Mouse (Mus musculus) heart, embryonic 13.5 days (tissue): ENCODE measurements around the gene Itpk1. TPM values are rescaled to one million over a fixed set of nuclear protein-coding genes. Genes with fewer than 3 reads are reported as not detected.
"Not testable (repeated sequence)": the region's sequence is repeated elsewhere in the genome, so short reads cannot be mapped to it uniquely, and the experiment has no call there.

Experiments
- ATAC-seq: fragments of 200-750 bp; cut with Nextera tagmentation; 2 replicates; pipeline ENCODE4 v1.8.0; 2017; ENCODE audit warnings: moderate TSS enrichment; ENCODE audit not compliant: insufficient number of reproducible peaks, low FRiP score, low TSS enrichment; ENCODE audit errors: extremely low read depth
- H3K27ac ChIP-seq: fragments of 300-500 bp; sonication (generic); replicated peaks from 2 replicates; pipeline ENCODE4 v1.5.1; 2015; ENCODE audit warnings: moderate library complexity, mild to moderate bottlenecking, inconsistent platforms
- H3K27me3 ChIP-seq: fragments of 300-500 bp; sonication (generic); replicated peaks from 2 replicates; pipeline ENCODE4 v1.6.1; 2015; ENCODE audit warnings: mild to moderate bottlenecking, inconsistent platforms
- H3K36me3 ChIP-seq: fragments of 300-500 bp; sonication (generic); 2 replicates; pipeline ENCODE4 v1.6.1; 2015; ENCODE audit warnings: mild to moderate bottlenecking, inconsistent platforms
- H3K4me1 ChIP-seq: fragments of 300-500 bp; sonication (generic); 2 replicates; pipeline ENCODE4 v1.6.1; 2015; ENCODE audit warnings: inconsistent platforms
- H3K4me2 ChIP-seq: fragments of 300-500 bp; sonication (generic); 2 replicates; pipeline ENCODE4 v1.6.1; 2015; ENCODE audit warnings: inconsistent platforms, mild to moderate bottlenecking, moderate library complexity
- H3K4me3 ChIP-seq: fragments of 300-500 bp; sonication (generic); 2 replicates; pipeline ENCODE4 v1.5.1; 2015; ENCODE audit warnings: moderate library complexity, mild to moderate bottlenecking, inconsistent platforms
- H3K9ac ChIP-seq: fragments of 300-500 bp; sonication (generic); 2 replicates; pipeline ENCODE4 v1.6.1; 2015; ENCODE audit warnings: inconsistent platforms, mild to moderate bottlenecking, moderate library complexity
- H3K9me3 ChIP-seq: fragments of 300-500 bp; sonication (generic); 2 replicates; pipeline ENCODE4 v1.6.1; 2016; ENCODE audit warnings: inconsistent platforms
- WGBS: fragments of 180-500 bp; shearing (Covaris S2); methylation state at CpG from one replicate; pipeline ENCODE4 v1.1.7; 2015; ENCODE audit warnings: mixed read lengths; 5-methylcytosine and 5-hydroxymethylcytosine counted together
- polyA plus RNA-seq: library from polyadenylated mRNA; unstranded; fragments of >200 nt; fragmentation: Nextera tagmentation; extraction: Ambion mirVana; gene quantifications from 2 replicates; pipeline ENCODE4 v1.2.1, GENCODE M21; 2015

The Itpk1 gene
- polyA plus RNA-seq, 1 experiment from 2014 or later, result 4.3 TPM

DNA sequence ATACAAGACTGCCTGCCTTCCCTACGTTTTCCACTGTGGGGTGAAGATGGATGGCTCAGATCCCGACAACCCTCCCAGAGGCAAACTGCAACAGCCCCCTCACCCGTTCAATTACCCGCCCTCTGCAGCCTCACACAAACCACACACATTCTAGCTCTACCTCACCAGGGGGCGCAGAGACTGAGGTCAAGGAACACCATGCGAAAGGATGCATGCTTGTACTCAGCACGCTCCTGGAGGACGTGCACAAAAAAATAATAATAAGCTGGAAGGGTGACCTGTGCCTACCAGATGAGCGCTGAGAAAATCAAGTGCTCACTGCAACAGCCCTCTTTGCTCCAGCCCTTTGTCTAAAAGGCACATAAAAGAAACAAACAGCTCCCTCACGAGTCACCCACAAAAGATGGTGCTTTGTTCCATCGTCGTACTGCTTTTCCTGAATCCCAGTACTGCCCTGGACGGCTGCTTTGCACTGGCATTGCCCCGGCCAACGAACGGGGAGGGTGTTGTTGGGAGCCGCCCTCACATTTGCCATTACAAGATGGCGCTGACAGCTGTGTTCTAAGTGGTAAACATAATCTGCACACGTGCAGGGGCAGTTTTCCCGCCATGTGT lies 70.2 kb downstream of the Itpk1 start:
- Histone ChIP-seq H3K36me3 (no peaks in the 10 kb centered on the region), H3K27ac (no peak overlapping the region), H3K4me1 (peaks cover 19% of the 10 kb centered on the region), H3K9ac (no peak overlapping the region), H3K4me3 (no peak overlapping the region), H3K4me2 (no peak overlapping the region), H3K9me3 (no peaks in the 10 kb centered on the region), H3K27me3 (no peaks in the 10 kb centered on the region)
- ATAC-seq, result no peak
- 73% methylated on average over 19 of the region's 20 CpGs for WGBS

DNA sequence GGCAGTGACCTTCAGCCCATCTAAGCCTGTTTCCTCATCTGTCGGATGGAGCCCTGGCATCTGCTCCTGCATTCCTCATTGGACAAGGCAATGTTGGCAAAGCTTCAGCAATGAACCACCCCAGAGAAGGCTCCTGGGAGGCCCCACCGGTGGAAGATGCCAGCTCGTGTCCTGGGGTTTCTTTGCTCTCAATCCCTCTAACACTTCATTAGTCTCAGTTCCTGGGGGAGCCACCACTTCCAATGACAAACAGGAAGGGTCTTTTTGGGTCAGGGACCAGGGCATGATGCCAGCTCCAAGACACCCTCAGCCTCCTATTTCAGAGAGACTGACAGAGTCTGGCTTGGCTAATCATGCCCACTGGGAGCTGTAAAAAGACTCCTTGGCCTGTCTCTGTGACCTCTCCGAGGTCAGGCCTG lies 71.6 kb downstream of the Itpk1 start:
- Histone ChIP-seq H3K9me3 (no peaks in the 10 kb centered on the region), H3K4me2 (no peak overlapping the region), H3K27ac (no peak overlapping the region), H3K4me3 (no peak overlapping the region), H3K9ac (no peak overlapping the region), H3K4me1 (peaks cover 19% of the 10 kb centered on the region), H3K27me3 (no peaks in the 10 kb centered on the region), H3K36me3 (no peaks in the 10 kb centered on the region)
- no peak for ATAC-seq
- 53% methylated on average over 4 of the region's 4 CpGs for WGBS

DNA sequence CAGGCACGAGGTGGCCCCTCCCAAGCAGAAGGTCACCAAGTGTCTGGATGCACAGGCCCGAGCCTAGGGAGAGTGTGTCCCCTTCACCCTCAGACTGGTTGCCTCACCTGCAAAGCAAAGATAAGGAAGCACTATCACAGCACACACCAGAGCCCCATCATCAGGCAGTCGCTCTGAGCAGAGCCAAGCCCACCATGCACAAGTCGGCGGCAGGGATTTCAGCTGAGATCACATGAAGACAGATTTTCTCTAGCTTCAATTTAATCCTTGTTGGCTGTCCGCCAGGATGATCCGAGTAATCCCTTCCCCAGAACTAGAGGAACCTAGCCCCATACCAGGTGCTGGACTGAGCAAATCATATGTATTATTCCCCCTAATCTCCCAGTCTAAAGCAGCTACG lies 73.0 kb downstream of the Itpk1 start:
- no peaks in the 10 kb centered on the region for H3K27me3 ChIP-seq
- no peaks in the 10 kb centered on the region for H3K36me3 ChIP-seq
- 55% methylated on average over 8 of the region's 8 CpGs for WGBS
- H3K27ac ChIP-seq, result no peak overlapping the region
- H3K4me2 ChIP-seq, result no peak overlapping the region
- H3K9ac ChIP-seq, result no peak overlapping the region
- no peaks in the 10 kb centered on the region for H3K9me3 ChIP-seq
- peaks cover 14% of the 10 kb centered on the region for H3K4me1 ChIP-seq
- no peak for ATAC-seq
- no peak overlapping the region for H3K4me3 ChIP-seq

- H3K27me3 ChIP-seq, H3K36me3 ChIP-seq, H3K4me2 ChIP-seq, ATAC-seq, H3K4me3 ChIP-seq, H3K9ac ChIP-seq, H3K27ac ChIP-seq, H3K9me3 ChIP-seq: not testable (repeated sequence)
- 94% methylated on average over 9 of the region's 9 CpGs for WGBS
- peaks cover 14% of the 10 kb centered on the region for H3K4me1 ChIP-seq
These were observed 74.3 kb downstream of the Itpk1 start for GRCm38 (mm10) chr12:102630471-102630870.

DNA sequence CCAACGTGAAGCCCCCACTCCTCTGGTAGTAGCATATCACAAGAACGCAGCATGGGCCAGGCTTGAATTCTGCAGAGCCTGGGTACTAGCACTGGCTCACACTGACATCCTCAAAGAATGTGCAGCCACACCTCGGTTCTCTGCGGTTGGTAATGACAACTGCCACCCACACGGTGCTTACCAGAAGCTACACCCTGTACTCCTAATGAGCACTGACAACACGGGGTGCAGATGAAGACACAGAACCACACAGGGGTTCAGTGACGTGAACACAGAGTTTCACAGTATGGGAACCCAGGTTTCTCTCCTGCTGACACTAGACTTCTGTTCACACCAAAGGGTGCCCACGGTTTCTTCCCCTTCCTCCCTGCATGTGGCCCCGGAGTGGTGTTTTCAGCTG lies 76.5 kb downstream of the Itpk1 start:
- no peak overlapping the region for H3K4me3 ChIP-seq
- no peaks in the 10 kb centered on the region for H3K9me3 ChIP-seq
- H3K27me3 ChIP-seq, result no peaks in the 10 kb centered on the region
- H3K9ac ChIP-seq, result no peak overlapping the region
- no peak overlapping the region for H3K4me2 ChIP-seq
- H3K36me3 ChIP-seq, result no peaks in the 10 kb centered on the region
- no peak for ATAC-seq
- WGBS, result 66% methylated on average over 9 of the region's 9 CpGs
- peaks cover 14% of the 10 kb centered on the region for H3K4me1 ChIP-seq
- no peak overlapping the region for H3K27ac ChIP-seq

GRCm38 (mm10) chr12:102627545-102627944 lies 77.2 kb downstream of the Itpk1 start:
- ATAC-seq, result no peak
- H3K4me2 ChIP-seq, result no peak overlapping the region
- no peaks in the 10 kb centered on the region for H3K9me3 ChIP-seq
- H3K27me3 ChIP-seq, result no peaks in the 10 kb centered on the region
- H3K36me3 ChIP-seq, result no peaks in the 10 kb centered on the region
- H3K4me3 ChIP-seq, result no peak overlapping the region
- H3K27ac ChIP-seq, result no peak overlapping the region
- WGBS, result 86% methylated on average over 5 of the region's 5 CpGs
- H3K4me1 ChIP-seq, result peaks cover 15% of the 10 kb centered on the region
- no peak overlapping the region for H3K9ac ChIP-seq

- no peak overlapping the region for H3K4me3 ChIP-seq
- ATAC-seq, result no peak
- H3K4me2 ChIP-seq, result no peak overlapping the region
- no peak overlapping the region for H3K27ac ChIP-seq
- no peak overlapping the region for H3K9ac ChIP-seq
- WGBS, result 71% methylated on average over 7 of the region's 7 CpGs
- H3K9me3 ChIP-seq, result no peaks in the 10 kb centered on the region
- H3K27me3 ChIP-seq, result no peaks in the 10 kb centered on the region
- H3K36me3 ChIP-seq, result no peaks in the 10 kb centered on the region
- peaks cover 17% of the 10 kb centered on the region for H3K4me1 ChIP-seq
These were observed 77.9 kb downstream of the Itpk1 start for GRCm38 (mm10) chr12:102626841-102627240.

DNA sequence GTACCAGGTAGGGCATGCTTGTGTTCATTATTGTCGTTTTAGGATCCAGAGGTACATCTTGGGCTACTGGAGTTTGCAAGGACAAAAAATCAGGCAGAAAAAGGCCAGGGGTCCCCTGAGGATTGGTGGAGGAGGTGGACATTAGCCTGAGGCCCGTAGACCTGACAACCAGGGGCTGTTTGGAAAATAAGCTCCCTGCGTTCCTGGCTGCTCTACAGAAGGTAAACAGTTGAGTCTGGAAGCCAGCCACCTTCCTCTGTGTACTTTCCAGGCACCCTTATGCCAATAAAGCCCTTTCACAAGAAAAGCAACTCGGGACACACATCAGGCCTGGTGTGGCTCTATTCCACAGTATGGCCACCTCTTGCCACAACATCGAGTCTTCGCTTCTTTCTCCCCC lies 79.0 kb downstream of the Itpk1 start:
- Histone ChIP-seq H3K4me3 (no peak overlapping the region), H3K4me2 (no peak overlapping the region), H3K4me1 (peaks cover 13% of the 10 kb centered on the region), H3K27me3 (no peaks in the 10 kb centered on the region), H3K9ac (no peak overlapping the region), H3K9me3 (no peaks in the 10 kb centered on the region), H3K27ac (no peak overlapping the region), H3K36me3 (no peaks in the 10 kb centered on the region)
- ATAC-seq, result no peak
- 73% methylated on average over 6 of the region's 6 CpGs for WGBS

- H3K4me2 ChIP-seq, result no peak overlapping the region
- 79% methylated on average over 5 of the region's 5 CpGs for WGBS
These were observed 79.6 kb downstream of the Itpk1 start for GRCm38 (mm10) chr12:102625118-102625517.

DNA sequence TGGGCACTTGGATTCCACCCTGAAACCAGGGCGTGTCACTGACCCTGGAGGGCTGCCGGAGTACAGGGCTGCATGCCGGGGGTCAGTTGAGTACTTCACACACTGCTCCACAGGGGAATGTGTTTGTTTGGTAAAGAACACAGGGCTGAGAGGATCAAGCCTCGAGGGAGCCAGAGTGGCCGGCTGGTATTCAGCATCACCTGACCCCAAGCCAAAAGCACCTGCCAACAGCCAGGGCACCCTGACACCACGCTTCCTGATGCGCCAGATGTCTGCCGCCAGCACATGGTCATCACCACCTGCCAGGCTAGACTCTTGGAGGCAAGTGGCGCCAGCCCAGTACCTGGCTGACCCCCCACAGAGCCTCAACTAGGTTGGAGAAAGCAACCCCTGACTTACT lies 80.9 kb downstream of the Itpk1 start:
- no peaks in the 10 kb centered on the region for H3K36me3 ChIP-seq
- WGBS, result 76% methylated on average over 9 of the region's 9 CpGs
- no peak for ATAC-seq

More at GRCm38 (mm10) chr12:102625118-102625517, 79.6 kb downstream of the Itpk1 start:
- no peak for ATAC-seq
- Histone ChIP-seq H3K9ac (no peak overlapping the region), H3K9me3 (no peaks in the 10 kb centered on the region), H3K4me1 (peaks cover 13% of the 10 kb centered on the region), H3K27me3 (no peaks in the 10 kb centered on the region), H3K27ac (no peak overlapping the region), H3K36me3 (no peaks in the 10 kb centered on the region), H3K4me3 (no peak overlapping the region)

GRCm38 (mm10) chr12:102622302-102622842 lies 82.4 kb downstream of the Itpk1 start:
- Histone ChIP-seq H3K4me2 (no peak overlapping the region), H3K9me3 (no peaks in the 10 kb centered on the region), H3K4me1 (peaks cover 13% of the 10 kb centered on the region), H3K9ac (no peak overlapping the region), H3K27ac (no peak overlapping the region), H3K27me3 (no peaks in the 10 kb centered on the region), H3K36me3 (no peaks in the 10 kb centered on the region), H3K4me3 (no peak overlapping the region)
- no peak for ATAC-seq
- WGBS, result 58% methylated on average over 12 of the region's 12 CpGs

More for the DNA sequence above, 80.9 kb downstream of the Itpk1 start:
- Histone ChIP-seq H3K27ac (no peak overlapping the region), H3K9me3 (no peaks in the 10 kb centered on the region), H3K4me1 (peaks cover 13% of the 10 kb centered on the region), H3K9ac (no peak overlapping the region), H3K4me3 (no peak overlapping the region), H3K4me2 (no peak overlapping the region), H3K27me3 (no peaks in the 10 kb centered on the region)

DNA sequence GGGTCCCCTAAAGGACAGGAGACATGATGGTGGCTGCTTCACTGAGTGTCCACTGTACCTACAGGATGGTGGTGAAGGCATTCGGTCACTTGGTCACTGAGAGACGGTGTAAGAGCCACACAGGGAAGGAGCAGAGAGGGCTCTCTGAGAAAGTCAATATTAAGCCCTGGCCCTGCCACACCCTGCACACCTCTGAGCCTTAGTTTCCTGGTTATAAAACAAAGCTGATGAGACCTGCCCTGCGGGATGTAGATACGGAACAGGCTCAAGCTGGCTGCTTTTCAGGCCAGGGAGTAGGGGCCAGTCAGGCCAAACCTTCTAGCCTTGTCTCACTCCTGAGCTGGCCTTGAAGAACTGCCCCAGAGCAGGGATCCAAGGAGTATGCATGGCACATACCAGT lies 82.9 kb downstream of the Itpk1 start:
- Histone ChIP-seq H3K4me2 (no peak overlapping the region), H3K9ac (no peak overlapping the region), H3K4me1 (peaks cover 18% of the 10 kb centered on the region), H3K9me3 (no peaks in the 10 kb centered on the region), H3K4me3 (no peak overlapping the region), H3K27ac (no peak overlapping the region), H3K27me3 (no peaks in the 10 kb centered on the region), H3K36me3 (no peaks in the 10 kb centered on the region)
- 0 out of 2 replicates have a peak, but pooled peaks have one; percentile 12 for ATAC-seq
- WGBS, result 84% methylated on average over 4 of the region's 4 CpGs
